Mouse (Mus musculus) heart, embryonic 13.5 days (tissue): ENCODE measurements around the gene Dnajc17. TPM values are rescaled to one million over a fixed set of nuclear protein-coding genes. Genes with fewer than 3 reads are reported as not detected.

Experiments
- polyA plus RNA-seq: library from polyadenylated mRNA; unstranded; fragments of >200 nt; fragmentation: Nextera tagmentation; extraction: Ambion mirVana; gene quantifications from 2 replicates; pipeline ENCODE4 v1.2.1, GENCODE M21; 2015

Dnajc17 gene
- polyA plus RNA-seq, 1 experiment from 2014 or later: 11.3 TPM

Other genes starting within 250 kb of the Dnajc17 start
- gene Ccdc32, start 179.4 kb downstream of the Dnajc17 start, polyA plus RNA-seq: 16.0 and 17.6 TPM in 2 replicates
- 4.1 and 4.6 TPM in 2 replicates for gene Rpusd2, start 174.0 kb downstream of the Dnajc17 start, polyA plus RNA-seq
- 31.4 and 34.7 TPM in 2 replicates for gene Knl1, start 161.7 kb downstream of the Dnajc17 start, polyA plus RNA-seq
- gene Rad51, start 96.0 kb downstream of the Dnajc17 start, polyA plus RNA-seq: 30.7 and 31.1 TPM in 2 replicates
- 23.3 and 26.6 TPM in 2 replicates for gene Rmdn3, start 51.8 kb downstream of the Dnajc17 start, polyA plus RNA-seq
- 5.3 and 7.9 TPM in 2 replicates for gene Gchfr, start 41.0 kb downstream of the Dnajc17 start, polyA plus RNA-seq
- gene Gm14137, start 34.3 kb downstream of the Dnajc17 start, polyA plus RNA-seq: 0.37 and 0.44 TPM in 2 replicates
- 29.5 and 35.0 TPM in 2 replicates for gene Zfyve19, start 178 bp downstream of the Dnajc17 start, polyA plus RNA-seq
- not detected in 2 replicates for gene Ppp1r14d, start 21.1 kb upstream of the Dnajc17 start, polyA plus RNA-seq
- 0.96 and 1.0 TPM in 2 replicates for gene Spint1, start 28.6 kb upstream of the Dnajc17 start, polyA plus RNA-seq
- 0.14 and 0.60 TPM in 2 replicates for gene Rhov, start 62.5 kb upstream of the Dnajc17 start, polyA plus RNA-seq
- gene Vps18, start 79.9 kb upstream of the Dnajc17 start, polyA plus RNA-seq: 11.9 and 13.1 TPM in 2 replicates
- gene Dll4, start 117.0 kb upstream of the Dnajc17 start, polyA plus RNA-seq: 7.7 and 8.7 TPM in 2 replicates
- 0.35 and 0.78 TPM in 2 replicates for gene Chac1, start 142.4 kb upstream of the Dnajc17 start, polyA plus RNA-seq